Mouse (Mus musculus): ENCODE data around the gene Tmsb15b1.

GRCm38 (mm10) chrX:136927031-136927430, 49.6 kb downstream of the Tmsb15b1 start, which contains the start of gene H2bfm:
- TF ChIP-seq POLR2A (IDR thresholded peaks at IDR 0.05; ENCODE audit: control insufficient read depth in 1 of 2, insufficient read depth in 1 of 2, low read depth in 1 of 2, low read length in 2 of 2, poor library complexity in 1 of 2) (no peak), MAX (IDR thresholded peaks at IDR 0.05; ENCODE audit: low read length) (no peak), CTCF (IDR thresholded peaks at IDR 0.05 in 2 of 3, conservative IDR thresholded peaks at IDR 0.05 in 1 of 3; ENCODE audit: control insufficient read depth in 1 of 3, insufficient read depth in 1 of 3, low read depth in 2 of 3, low read length in 3 of 3, poor library complexity in 1 of 3, severe bottlenecking in 1 of 3) (no peak), ZC3H11A (IDR thresholded peaks at IDR 0.05; ENCODE audit: low read depth, low read length) (no peak), CHD1 (IDR thresholded peaks at IDR 0.05; ENCODE audit: low read depth, low read length) (no peak), MYC (IDR thresholded peaks at IDR 0.05; ENCODE audit: low read depth, low read length) (no peak), GATA1 (IDR thresholded peaks at IDR 0.05; ENCODE audit: low read depth, low read length) (no peak), UBTF (IDR thresholded peaks at IDR 0.05; ENCODE audit: borderline replicate concordance, insufficient read depth, low read depth, low read length) (no peak), MEF2A (IDR thresholded peaks at IDR 0.05; ENCODE audit: extremely low read depth, insufficient replicate concordance, low read depth, low read length, poor library complexity, severe bottlenecking) (no peak), ZNF384 (IDR thresholded peaks at IDR 0.05; ENCODE audit: low read depth, low read length) (no peak)

Data from MEL (cell line).